Mouse (Mus musculus): ENCODE measurements around the gene Stx3. TPM values are rescaled to one million over a fixed set of nuclear protein-coding genes. Genes with fewer than 3 reads are reported as not detected.

The Stx3 gene
- polyA plus RNA-seq, 1 experiment from 2014 or later = 12.4 TPM

- Histone ChIP-seq H3K4me3 (no peak overlapping the region), H3K9me3 (no peaks in the 10 kb centered on the region), H3K36me3 (replicated peaks) (no peaks in the 10 kb centered on the region), H3K4me1 (peaks cover 8% of the 10 kb centered on the region), H3K27ac (no peak overlapping the region), H3K27me3 (ENCODE audit: poor library complexity, severe bottlenecking) (no peaks in the 10 kb centered on the region)
- 80% methylated on average over 4 of the region's 4 CpGs for WGBS
- DNase-seq (ENCODE audit: extremely low spot score, low spot score) = no peak
These were observed 52.8 kb downstream of the Stx3 start for GRCm38 (mm10) chr19:11766413-11766812.

GRCm38 (mm10) chr19:11765059-11765458 is 54.1 kb downstream of the Stx3 start:
- Histone ChIP-seq H3K9me3 (no peaks in the 10 kb centered on the region), H3K36me3 (replicated peaks) (no peaks in the 10 kb centered on the region), H3K4me3 (no peak overlapping the region), H3K27ac (no peak overlapping the region), H3K4me1 (no peaks in the 10 kb centered on the region), H3K27me3 (ENCODE audit: poor library complexity, severe bottlenecking) (no peaks in the 10 kb centered on the region)
- DNase-seq (ENCODE audit: extremely low spot score, low spot score) = no peak
- 83% methylated on average over 3 of the region's 3 CpGs for WGBS

GRCm38 (mm10) chr19:11747298-11747697 is 71.9 kb downstream of the Stx3 start, which contains the start of gene Gif:
TSS of gene Gif (plus strand) at chr19:11747554.
- no peaks in the 10 kb centered on the region for H3K4me1 ChIP-seq
- no peaks in the 10 kb centered on the region for H3K36me3 ChIP-seq (replicated peaks)
- H3K27ac ChIP-seq = no peak within 1 kb of the TSS
- no peak for DNase-seq (ENCODE audit: extremely low spot score, low spot score)
- H3K9me3 ChIP-seq = no peaks in the 10 kb centered on the region
- H3K4me3 ChIP-seq = no peak within 1 kb of the TSS
- no peaks in the 10 kb centered on the region for H3K27me3 ChIP-seq (ENCODE audit: poor library complexity, severe bottlenecking)
- 81% methylated on average over 2 of the region's 2 CpGs for WGBS

GRCm38 (mm10) chr19:11745680-11746079 is 73.5 kb downstream of the Stx3 start:
- H3K27ac ChIP-seq = no peak overlapping the region
- DNase-seq (ENCODE audit: extremely low spot score, low spot score) = no peak
- H3K27me3 ChIP-seq (ENCODE audit: poor library complexity, severe bottlenecking) = no peaks in the 10 kb centered on the region
- no peaks in the 10 kb centered on the region for H3K9me3 ChIP-seq
- no peaks in the 10 kb centered on the region for H3K4me1 ChIP-seq
- no peak overlapping the region for H3K4me3 ChIP-seq
- H3K36me3 ChIP-seq (replicated peaks) = no peaks in the 10 kb centered on the region

- no peaks in the 10 kb centered on the region for H3K9me3 ChIP-seq
- no peaks in the 10 kb centered on the region for H3K27me3 ChIP-seq (ENCODE audit: poor library complexity, severe bottlenecking)
- WGBS = 58% methylated on average over 1 of the region's 1 CpGs
- no peaks in the 10 kb centered on the region for H3K36me3 ChIP-seq (replicated peaks)
- no peaks in the 10 kb centered on the region for H3K4me1 ChIP-seq
- DNase-seq (ENCODE audit: extremely low spot score, low spot score) = no peak
- no peak overlapping the region for H3K4me3 ChIP-seq
- no peak overlapping the region for H3K27ac ChIP-seq
These were observed 82.7 kb downstream of the Stx3 start for GRCm38 (mm10) chr19:11736455-11736854.

- DNase-seq (ENCODE audit: extremely low spot score, low spot score) = no peak
- Histone ChIP-seq H3K4me3 (no peak overlapping the region), H3K36me3 (replicated peaks) (no peaks in the 10 kb centered on the region), H3K27me3 (ENCODE audit: poor library complexity, severe bottlenecking) (no peaks in the 10 kb centered on the region), H3K4me1 (no peaks in the 10 kb centered on the region), H3K27ac (no peak overlapping the region), H3K9me3 (no peaks in the 10 kb centered on the region)
- WGBS = 83% methylated on average over 1 of the region's 1 CpGs
These were observed 88.9 kb downstream of the Stx3 start for GRCm38 (mm10) chr19:11730278-11730677.

GRCm38 (mm10) chr19:11727304-11727703 is 91.9 kb downstream of the Stx3 start:
- DNase-seq (ENCODE audit: extremely low spot score, low spot score) = no peak
- H3K36me3 ChIP-seq (replicated peaks) = no peaks in the 10 kb centered on the region
- H3K4me3 ChIP-seq = no peak overlapping the region
- H3K27me3 ChIP-seq (ENCODE audit: poor library complexity, severe bottlenecking) = no peaks in the 10 kb centered on the region
- no peaks in the 10 kb centered on the region for H3K4me1 ChIP-seq
- WGBS = 91% methylated on average over 5 of the region's 5 CpGs
- H3K27ac ChIP-seq = no peak overlapping the region
- no peaks in the 10 kb centered on the region for H3K9me3 ChIP-seq

- Histone ChIP-seq H3K27me3 (ENCODE audit: poor library complexity, severe bottlenecking) (no peaks in the 10 kb centered on the region), H3K36me3 (replicated peaks) (no peaks in the 10 kb centered on the region), H3K4me3 (no peak overlapping the region), H3K4me1 (no peaks in the 10 kb centered on the region), H3K27ac (no peak overlapping the region), H3K9me3 (no peaks in the 10 kb centered on the region)
- no peak for DNase-seq (ENCODE audit: extremely low spot score, low spot score)
- 88% methylated on average over 2 of the region's 2 CpGs for WGBS
These were observed 93.3 kb downstream of the Stx3 start for GRCm38 (mm10) chr19:11725915-11726314.

Other genes with a start within 250 kb of the Stx3 start
- gene Ms4a6d, start 214.6 kb downstream of the Stx3 start, polyA plus RNA-seq (2016; fragmentation: Nextera tagmentation; extraction: Ambion mirVana) = 0.71 and 1.5 TPM in 2 replicates
- 0.17 TPM in 1 of 2 replicates, not detected in the other for gene Ms4a2, start 195.7 kb downstream of the Stx3 start, polyA plus RNA-seq (2016; fragmentation: Nextera tagmentation; extraction: Ambion mirVana)
- gene Ms4a3, start 178.6 kb downstream of the Stx3 start, polyA plus RNA-seq (2016; fragmentation: Nextera tagmentation; extraction: Ambion mirVana) = not detected in 2 replicates
- not detected in 2 replicates for gene Oosp2, start 158.8 kb downstream of the Stx3 start, polyA plus RNA-seq (2016; fragmentation: Nextera tagmentation; extraction: Ambion mirVana)
- not detected in 2 replicates for gene Oosp1, start 128.3 kb downstream of the Stx3 start, polyA plus RNA-seq (2016; fragmentation: Nextera tagmentation; extraction: Ambion mirVana)
- not detected in 2 replicates for gene Oosp3, start 122.3 kb downstream of the Stx3 start, polyA plus RNA-seq (2016; fragmentation: Nextera tagmentation; extraction: Ambion mirVana)
- not detected in 2 replicates for gene Gif, start 71.8 kb downstream of the Stx3 start, polyA plus RNA-seq (2016; fragmentation: Nextera tagmentation; extraction: Ambion mirVana)
- 65.1 and 66.1 TPM in 2 replicates for gene Mrpl16, start 49.0 kb downstream of the Stx3 start, polyA plus RNA-seq (2016; fragmentation: Nextera tagmentation; extraction: Ambion mirVana)
- gene Olfr1417, start 19.8 kb upstream of the Stx3 start, polyA plus RNA-seq (2016; fragmentation: Nextera tagmentation; extraction: Ambion mirVana) = 0.06 TPM in 1 of 2 replicates, not detected in the other
- not detected in 2 replicates for gene Olfr1418, start 41.7 kb upstream of the Stx3 start, polyA plus RNA-seq (2016; fragmentation: Nextera tagmentation; extraction: Ambion mirVana)
- gene Olfr1419, start 55.7 kb upstream of the Stx3 start, polyA plus RNA-seq (2016; fragmentation: Nextera tagmentation; extraction: Ambion mirVana) = not detected in 2 replicates
- gene Olfr1420, start 67.2 kb upstream of the Stx3 start, polyA plus RNA-seq (2016; fragmentation: Nextera tagmentation; extraction: Ambion mirVana) = not detected in 2 replicates
- gene Patl1, start 93.0 kb upstream of the Stx3 start, polyA plus RNA-seq (2016; fragmentation: Nextera tagmentation; extraction: Ambion mirVana) = 22.6 and 24.5 TPM in 2 replicates
- gene Osbp, start 146.5 kb upstream of the Stx3 start, polyA plus RNA-seq (2016; fragmentation: Nextera tagmentation; extraction: Ambion mirVana) = 3.2 and 3.3 TPM in 2 replicates
- 0.04 TPM in 2 replicates for gene Olfr1423, start 221.9 kb upstream of the Stx3 start, polyA plus RNA-seq (2016; fragmentation: Nextera tagmentation; extraction: Ambion mirVana)
- gene Olfr1424, start 243.3 kb upstream of the Stx3 start, polyA plus RNA-seq (2016; fragmentation: Nextera tagmentation; extraction: Ambion mirVana) = not detected in 2 replicates

All from forebrain, embryonic 10.5 days (tissue).